Mouse (Mus musculus) bone marrow, adult 2 months (tissue): ENCODE measurements around the gene Vps18.

Experiments
- CTCF ChIP-seq: fragments of 200-500 bp; IDR thresholded peaks from 2 replicates; pipeline ENCODE4 v1.5.1; 2011; ENCODE audit warnings: low read length, control low read depth; ENCODE audit not compliant: control insufficient read depth, insufficient read depth
- POLR2A ChIP-seq: fragments of 200-500 bp; IDR thresholded peaks from 2 replicates; pipeline ENCODE4 v1.6.1; 2011; ENCODE audit warnings: low read depth, mild to moderate bottlenecking, control low read depth, low read length, borderline replicate concordance; ENCODE audit not compliant: control insufficient read depth

DNA sequence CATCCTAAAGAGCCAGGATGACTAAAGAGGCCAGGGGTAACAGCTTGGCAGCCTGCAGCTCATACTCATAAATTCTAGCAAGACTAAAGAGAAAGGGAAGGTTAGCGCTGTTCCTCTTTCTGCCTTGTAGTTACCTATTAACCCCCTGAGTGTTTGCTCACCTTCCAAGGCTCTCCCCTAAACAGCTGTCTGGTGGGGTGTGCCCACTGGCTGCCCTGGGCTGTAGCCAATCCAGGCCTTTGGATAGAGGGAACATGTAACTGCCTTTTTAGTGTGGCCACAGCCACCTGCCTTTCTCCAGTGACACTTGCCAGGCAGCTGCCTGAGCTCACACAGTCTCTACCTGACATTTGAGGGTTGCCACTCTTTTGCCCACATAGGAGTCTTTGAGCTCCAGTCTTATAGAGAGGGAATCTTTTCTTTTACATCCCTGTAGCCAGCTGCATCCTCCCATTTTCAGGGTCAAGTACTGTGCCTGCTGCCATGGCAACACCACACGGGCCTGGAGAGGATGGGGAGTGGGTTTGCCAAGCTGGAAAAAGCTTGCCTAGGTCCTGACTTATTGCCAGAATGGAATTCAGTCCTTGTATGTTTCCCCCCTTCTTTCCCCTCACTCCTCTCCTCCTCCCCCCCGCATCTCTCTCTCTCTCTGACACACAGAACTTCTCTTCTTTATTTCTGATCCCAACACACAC is 40.7 kb downstream of the Vps18 start:
- no peak for TF ChIP-seq CTCF
- TF ChIP-seq POLR2A: no peak
